Mouse (Mus musculus) layer of hippocampus, adult 9-10 months (tissue): ENCODE data around the gene E4f1.
"Not testable (repeated sequence)": the region's sequence is repeated elsewhere in the genome, so short reads cannot be mapped to it uniquely, and the experiment has no call there.

Source experiments
- DNase-seq: peaks from one replicate; pipeline ENCODE4 v3.0.0; 2022; ENCODE audit warnings: low spot score

Gene E4f1

DNA sequence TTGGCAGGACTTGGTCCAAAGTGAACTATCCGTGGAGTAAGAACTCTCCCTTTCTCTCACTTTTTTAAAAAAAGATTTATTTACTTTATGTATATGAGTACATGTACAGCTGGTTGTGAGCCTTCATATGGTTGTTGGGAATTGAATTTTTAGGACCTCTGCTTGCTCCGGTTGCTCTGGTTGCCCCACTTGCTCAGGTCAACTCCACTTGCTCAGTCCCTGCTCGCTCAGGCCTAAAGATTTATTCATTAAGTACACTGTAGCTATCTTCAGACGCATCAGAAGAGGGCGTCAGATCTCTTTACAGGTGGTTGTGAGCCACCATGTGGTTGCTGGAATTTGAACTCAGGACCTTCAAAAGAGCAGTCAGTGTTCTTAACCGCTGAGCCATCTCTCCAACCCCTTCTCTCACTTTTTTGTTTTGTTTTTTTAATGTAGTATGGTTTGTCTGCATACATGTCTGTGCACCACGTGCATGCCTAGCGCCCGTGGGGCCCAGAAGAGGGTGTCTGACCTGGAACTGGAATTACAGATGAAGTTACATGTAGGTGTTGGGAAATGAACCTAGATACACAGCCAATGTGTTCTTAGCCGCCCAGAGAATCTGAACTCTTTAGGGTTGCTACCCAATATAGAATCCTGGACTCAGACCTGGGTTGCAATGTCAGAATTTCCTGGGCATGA, 14.4 kb downstream of the E4f1 start:
- not testable (repeated sequence) for DNase-seq

DNA sequence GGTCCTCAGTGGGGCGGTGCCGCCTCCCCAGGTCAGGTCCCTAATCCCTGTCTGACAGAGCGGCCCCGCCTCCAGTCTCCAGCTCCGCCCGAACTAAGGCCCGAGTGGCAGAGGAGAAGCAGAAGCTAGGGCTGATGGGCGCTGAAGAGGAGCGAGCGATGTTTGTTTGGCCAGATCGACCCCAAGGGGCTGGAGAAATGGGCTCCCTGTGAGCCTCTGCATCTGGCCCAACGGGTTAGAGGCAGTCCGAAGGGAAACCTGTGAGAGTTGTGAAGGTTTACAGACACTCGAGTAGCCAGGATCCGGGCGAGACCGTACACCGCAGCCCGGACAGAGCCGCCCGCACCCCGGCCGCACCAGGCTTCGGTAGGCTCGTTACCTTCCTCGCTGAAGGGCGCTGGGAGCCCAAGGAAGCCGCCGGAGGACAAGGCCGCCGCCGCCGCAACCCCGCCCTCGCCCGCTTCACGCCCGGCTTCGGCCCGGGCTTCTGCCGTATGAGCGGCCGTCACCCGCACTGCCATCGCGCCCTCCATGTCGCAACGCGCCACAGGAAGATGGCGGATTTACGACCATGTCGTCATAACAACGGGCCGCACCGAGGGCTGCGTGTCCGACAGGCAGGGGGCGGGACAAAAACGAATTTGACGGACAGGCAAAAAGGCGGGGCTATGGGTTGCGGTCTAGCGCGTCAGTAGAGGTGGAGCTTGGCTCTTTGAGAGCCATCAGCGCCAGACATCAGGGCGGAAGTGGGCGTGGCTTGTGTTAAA, 15.2 kb downstream of the E4f1 start:
- peak; percentile 98 for DNase-seq

GRCm38 (mm10) chr17:24454218-24454755, 15.8 kb downstream of the E4f1 start:
- DNase-seq, result no peak

GRCm38 (mm10) chr17:24453372-24453771, 16.7 kb downstream of the E4f1 start:
- DNase-seq, result no peak

- no peak for DNase-seq
Measured at GRCm38 (mm10) chr17:24451220-24451619, 18.9 kb downstream of the E4f1 start.

DNA sequence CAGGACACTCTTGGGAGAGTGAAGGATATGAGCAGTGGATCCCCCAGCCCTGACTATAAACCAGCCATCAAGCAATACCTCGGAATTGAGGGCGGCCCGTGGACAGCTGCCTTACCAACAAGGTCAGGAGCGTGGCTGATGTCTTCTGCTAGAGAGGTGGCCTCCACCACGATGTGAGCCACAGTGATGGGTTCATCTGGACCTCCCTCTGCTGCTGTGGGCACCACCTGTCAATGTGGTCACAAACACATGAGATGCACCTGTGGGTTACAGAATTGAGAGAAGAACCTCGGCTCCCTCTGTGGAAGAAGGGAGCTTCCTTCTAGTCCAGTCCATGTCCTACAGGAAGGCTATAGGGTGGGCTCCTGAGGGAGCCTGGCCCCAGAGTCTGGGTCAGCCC, 20.6 kb downstream of the E4f1 start:
- DNase-seq, result no peak

DNA sequence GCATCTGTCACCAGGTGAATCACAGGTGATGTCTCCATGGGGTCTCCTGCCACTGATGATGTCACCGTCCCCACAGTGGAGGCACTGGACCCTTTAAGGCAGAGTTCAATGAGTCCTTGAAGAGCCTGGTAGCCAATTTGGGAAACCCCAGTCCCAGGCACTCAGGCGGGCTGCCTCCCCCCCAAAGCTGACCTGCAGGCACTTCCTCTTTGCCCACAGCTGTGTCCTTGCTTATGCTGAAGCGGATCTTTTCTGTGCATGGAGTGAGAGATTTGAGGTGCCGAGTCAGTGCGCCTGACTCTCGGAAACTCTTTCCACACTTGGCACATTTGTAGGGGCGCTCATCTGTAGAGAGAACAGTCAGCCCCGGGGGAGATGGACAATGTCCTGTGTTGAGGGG, 23.5 kb downstream of the E4f1 start:
- no peak for DNase-seq

DNA sequence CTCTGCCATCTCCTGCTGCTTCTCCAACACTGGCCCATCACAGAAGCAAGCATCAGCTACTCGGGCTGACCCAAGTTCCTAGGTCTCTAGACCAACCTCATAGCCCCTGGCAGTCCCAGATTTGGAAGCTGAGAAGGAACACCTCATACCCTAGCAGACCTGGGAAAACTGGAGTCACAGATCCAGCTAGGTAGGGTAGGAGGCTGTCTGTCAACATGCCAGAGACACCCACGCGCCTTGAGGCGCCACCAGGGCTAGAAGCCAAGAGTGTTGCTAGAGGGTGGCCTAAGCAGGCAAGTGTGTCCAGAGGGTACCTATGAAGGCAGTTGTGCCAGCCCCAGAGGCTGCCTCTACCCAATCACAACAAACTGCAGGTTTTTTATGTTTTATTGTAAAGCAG, 26.7 kb downstream of the E4f1 start:
- no peak for DNase-seq

GRCm38 (mm10) chr17:24442632-24443155, 27.4 kb downstream of the E4f1 start, which contains the start of gene Dnase1l2:
Dnase1l2 (minus strand) TSS chr17:24443105.
- no peak for DNase-seq

DNA sequence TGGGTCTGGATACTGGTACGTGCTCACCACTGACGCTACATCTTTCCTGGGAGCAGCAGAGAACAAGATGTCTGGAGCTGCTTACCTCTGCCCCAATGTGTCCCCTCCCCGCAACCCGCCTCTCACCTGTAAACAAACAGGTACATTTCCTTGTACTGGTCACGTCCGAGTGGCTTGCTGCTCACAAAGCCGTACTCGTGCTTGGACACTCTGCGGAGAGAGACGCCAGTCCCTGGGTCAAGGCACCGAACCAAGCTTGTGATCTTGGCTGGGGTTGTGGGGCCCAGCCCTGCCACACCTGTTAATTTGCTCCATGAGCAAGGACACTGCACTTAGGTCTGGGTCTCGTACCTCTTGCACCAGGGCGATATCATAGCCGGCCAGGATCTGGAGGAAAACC, 28.0 kb downstream of the E4f1 start:
- no peak for DNase-seq

- no peak for DNase-seq
Measured at GRCm38 (mm10) chr17:24441148-24441547, 29.0 kb downstream of the E4f1 start.

GRCm38 (mm10) chr17:24440377-24440776, 29.7 kb downstream of the E4f1 start:
- DNase-seq, result no peak

- no peak for DNase-seq
Measured at GRCm38 (mm10) chr17:24437016-24437415, 33.1 kb downstream of the E4f1 start.

- DNase-seq, result no peak
Measured at GRCm38 (mm10) chr17:24429201-24429983, 40.7 kb downstream of the E4f1 start.

DNA sequence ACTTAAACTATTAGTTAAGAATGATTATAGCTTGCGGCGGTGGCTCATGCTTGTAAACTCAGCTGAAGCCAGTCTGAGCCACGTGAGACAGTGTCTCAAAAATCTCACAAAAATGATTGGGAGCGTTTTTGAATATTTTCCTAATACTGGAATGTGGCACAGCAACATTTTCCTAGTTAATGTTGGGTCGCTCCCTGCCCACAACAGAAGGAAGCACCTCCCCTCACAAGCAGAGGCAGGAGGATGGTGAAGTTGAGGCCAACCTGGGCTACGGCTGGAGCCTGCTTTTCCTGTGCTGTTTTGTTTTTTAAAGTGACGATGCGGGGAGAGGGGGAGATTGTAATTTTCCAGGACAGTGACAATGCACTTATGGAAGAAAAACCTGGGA, 42.9 kb downstream of the E4f1 start:
- DNase-seq, result no peak

DNA sequence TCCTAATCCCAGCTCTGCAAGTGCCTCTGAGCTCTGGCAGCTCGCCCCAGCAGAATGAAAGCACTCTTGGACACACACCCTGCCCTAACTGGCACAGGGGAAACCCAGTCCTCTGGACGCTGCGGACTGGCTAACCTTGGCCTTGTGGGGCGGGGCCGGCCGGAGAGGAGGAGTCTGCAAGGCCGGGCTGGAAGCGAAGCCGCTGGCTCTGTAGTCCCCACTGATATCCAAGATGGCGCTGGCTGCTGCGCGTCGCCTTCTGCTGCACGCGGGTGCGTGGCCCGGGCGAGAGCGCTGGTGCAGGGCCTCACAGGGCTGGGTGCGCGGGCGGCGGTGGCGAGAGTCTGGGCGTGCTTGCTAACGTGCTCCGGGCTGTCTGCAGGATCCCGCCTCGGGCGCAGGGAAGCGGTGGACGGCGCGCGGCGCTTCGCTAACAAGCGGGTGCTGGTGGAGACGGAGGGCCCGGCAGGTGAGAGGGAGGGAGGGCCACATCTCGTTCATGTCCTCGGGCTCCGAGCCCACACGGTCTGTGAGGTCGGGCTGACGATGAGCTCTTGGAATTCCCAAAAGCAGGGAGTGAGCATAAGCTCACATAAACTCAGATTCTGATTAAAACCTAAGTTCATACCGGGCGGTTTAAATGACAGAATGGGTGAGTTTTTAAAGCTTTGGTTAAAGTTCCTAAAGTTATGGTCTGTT, 43.5 kb downstream of the E4f1 start, which contains the start of gene Eci1:
Gene Eci1 (plus strand): TSS at position 171 of the 699 bp plus-strand sequence.
- peak; percentile 67 for DNase-seq

DNA sequence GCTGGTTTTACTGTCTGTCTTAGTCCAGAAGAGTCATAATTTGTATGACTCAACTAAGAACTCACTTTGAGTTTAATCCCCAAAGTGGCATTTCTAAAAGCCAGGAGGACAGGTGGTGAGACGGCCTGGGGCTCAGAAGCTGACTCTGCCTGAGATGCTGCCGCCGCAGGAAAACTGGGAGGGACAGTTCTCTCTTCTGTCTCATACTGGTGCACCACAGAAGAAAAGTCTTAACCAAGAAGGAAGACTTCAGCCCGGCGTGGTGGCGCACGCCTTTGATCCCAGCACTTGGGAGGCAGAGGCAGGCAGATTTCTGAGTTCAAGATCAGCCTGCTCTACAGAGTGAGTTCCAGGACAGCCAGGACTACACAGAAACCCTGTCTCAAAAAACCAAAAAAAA, 44.2 kb downstream of the E4f1 start:
- DNase-seq, result no peak

GRCm38 (mm10) chr17:24425326-24425725, 44.8 kb downstream of the E4f1 start:
- DNase-seq, result not testable (repeated sequence)

DNA sequence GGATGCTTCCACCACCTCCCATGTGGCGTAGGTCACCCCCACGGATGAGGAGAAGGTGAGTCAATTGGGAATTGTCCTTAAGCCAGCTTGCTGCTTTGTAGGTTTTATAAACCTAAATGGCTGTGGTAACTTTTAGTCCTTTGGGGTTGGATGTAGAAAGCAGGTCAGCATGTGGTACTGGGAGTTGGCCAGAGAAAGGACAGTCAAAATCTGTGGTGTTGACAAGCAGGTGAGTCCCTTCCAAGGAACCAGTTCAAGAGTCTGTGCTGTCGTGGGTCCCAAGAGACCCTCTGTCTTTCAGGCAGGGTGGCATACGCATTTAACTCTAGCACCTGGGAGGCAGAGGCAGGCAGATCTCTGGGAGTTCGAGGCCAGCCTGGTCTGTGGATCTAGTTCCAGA, 45.6 kb downstream of the E4f1 start:
- DNase-seq, result no peak

- no peak for DNase-seq
Measured at GRCm38 (mm10) chr17:24423114-24423513, 47.0 kb downstream of the E4f1 start.

DNA sequence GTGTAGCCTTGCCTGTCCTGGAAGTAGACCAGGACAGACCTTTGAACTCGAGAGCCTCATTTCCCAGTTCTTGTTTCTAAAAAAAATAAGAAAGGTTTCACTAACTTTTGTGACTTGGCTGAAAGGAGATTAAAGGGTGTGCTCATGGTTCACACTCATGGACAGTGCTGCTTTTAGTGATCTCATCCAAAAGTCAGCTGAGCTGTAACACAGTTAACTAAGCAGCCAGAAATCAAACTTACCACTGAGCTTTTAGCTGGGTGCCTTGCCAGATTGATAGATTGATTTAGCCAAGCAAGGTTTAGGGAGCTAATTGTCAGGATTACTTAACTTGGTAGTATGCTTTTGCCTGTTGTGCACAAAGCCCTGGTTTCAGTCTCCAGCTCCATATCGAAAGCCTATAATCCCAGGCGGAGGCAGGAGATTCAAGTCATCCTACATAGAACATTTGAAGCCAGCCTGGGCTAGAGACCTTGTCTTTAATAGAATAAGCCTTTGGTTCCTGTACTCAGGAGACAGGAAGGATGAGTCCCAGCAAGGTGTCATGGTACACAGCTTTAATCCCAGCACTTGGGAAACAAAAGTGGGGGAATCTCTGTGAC, 54.0 kb downstream of the E4f1 start:
- no peak for DNase-seq
